8 mouse cellular contexts compared by ENCODE assay signal in genomic region chr11:94992480-94992753, GRCm38 (mm10). TPM values are rescaled to one million over a fixed set of nuclear protein-coding genes. Genes with fewer than 3 reads are reported as not detected.
DNase-seq lines count a peak whose midpoint lies in the region; ATAC-seq and TF ChIP-seq lines count a peak whose summit lies in the region.

No protein-coding gene starts in this region.

- H3K9ac ChIP-seq in lung, embryonic 14.5 days: peak overlapping the region; percentile 87
- peak overlapping the region; percentile 93 for H3K9ac ChIP-seq in embryonic facial prominence, embryonic 12.5 days
- H3K9ac ChIP-seq in intestine, embryonic 14.5 days (ENCODE audit: low read length): peak overlapping the region; percentile 86
- peak overlapping the region; percentile 98 for H3K9ac ChIP-seq in midbrain, embryonic 15.5 days

- H3K4me3 ChIP-seq in lung, embryonic 14.5 days (ENCODE audit: low read depth, low read length): peak overlapping the region; percentile 89
- peak overlapping the region; percentile 82 for H3K4me3 ChIP-seq in embryonic facial prominence, embryonic 12.5 days
- H3K4me3 ChIP-seq in intestine, embryonic 14.5 days (ENCODE audit: low read depth, low read length): peak overlapping the region; percentile 88
- peak overlapping the region; percentile 97 for H3K4me3 ChIP-seq in midbrain, embryonic 15.5 days

- 1% methylated on average over 20 of the region's 20 CpGs for WGBS in lung, embryonic 14.5 days
- 1% methylated on average over 20 of the region's 20 CpGs for WGBS in embryonic facial prominence, embryonic 12.5 days
- 2% methylated on average over 20 of the region's 20 CpGs for WGBS in intestine, embryonic 14.5 days
- WGBS in midbrain, embryonic 15.5 days: under 1% methylated on average over 20 of the region's 20 CpGs

- no peak for TF ChIP-seq CTCF in lung, embryonic 14.5 days (IDR thresholded peaks at IDR 0.05; ENCODE audit: low read depth)

- H3K4me2 ChIP-seq in lung, embryonic 14.5 days: peak overlapping the region; percentile 99
- peak overlapping the region; percentile 98 for H3K4me2 ChIP-seq in embryonic facial prominence, embryonic 12.5 days (replicated peaks)
- peak overlapping the region; percentile 98 for H3K4me2 ChIP-seq in intestine, embryonic 14.5 days (ENCODE audit: low read length)
- peak overlapping the region; percentile 98 for H3K4me2 ChIP-seq in midbrain, embryonic 15.5 days

- H3K4me1 ChIP-seq in lung, embryonic 14.5 days (ENCODE audit: insufficient read depth): peaks cover 35% of the 10 kb centered on the region
- H3K4me1 ChIP-seq in embryonic facial prominence, embryonic 12.5 days: peaks cover 69% of the 10 kb centered on the region
- H3K4me1 ChIP-seq in intestine, embryonic 14.5 days (replicated peaks; ENCODE audit: control insufficient read depth, insufficient read depth, low read length): peaks cover 57% of the 10 kb centered on the region
- peaks cover 67% of the 10 kb centered on the region for H3K4me1 ChIP-seq in midbrain, embryonic 15.5 days

- H3K27me3 ChIP-seq in lung, embryonic 14.5 days (ENCODE audit: insufficient read depth, low read length): no peaks in the 10 kb centered on the region
- no peaks in the 10 kb centered on the region for H3K27me3 ChIP-seq in embryonic facial prominence, embryonic 12.5 days
- no peaks in the 10 kb centered on the region for H3K27me3 ChIP-seq in intestine, embryonic 14.5 days (replicated peaks; ENCODE audit: control insufficient read depth, insufficient read depth, low read length)
- H3K27me3 ChIP-seq in midbrain, embryonic 15.5 days (replicated peaks): no peaks in the 10 kb centered on the region

- H3K36me3 ChIP-seq in lung, embryonic 14.5 days (ENCODE audit: insufficient read depth): peaks cover 26% of the 10 kb centered on the region
- H3K36me3 ChIP-seq in embryonic facial prominence, embryonic 12.5 days: peaks cover 13% of the 10 kb centered on the region
- H3K36me3 ChIP-seq in intestine, embryonic 14.5 days (ENCODE audit: control insufficient read depth, insufficient read depth, low read length): peaks cover 24% of the 10 kb centered on the region
- peaks cover 6% of the 10 kb centered on the region for H3K36me3 ChIP-seq in midbrain, embryonic 15.5 days (replicated peaks)

- DNase-seq in lung, embryonic 14.5 days: no peak
- no peak for DNase-seq in lung, postnatal 10 days
- no peak for DNase-seq in intestine, embryonic 14.5 days (ENCODE audit: low spot score)
- no peak for DNase-seq in T-cell, adult 2 months (ENCODE audit: low spot score)
- DNase-seq in urinary bladder, postnatal 36 days (ENCODE audit: low spot score in 2 of 2): no peak
- no peak for DNase-seq in thymus, postnatal 4 days

- ATAC-seq in lung, embryonic 14.5 days (ENCODE audit: insufficient read depth): no peak
- no peak for ATAC-seq in embryonic facial prominence, embryonic 12.5 days (ENCODE audit: insufficient number of reproducible peaks, insufficient read depth, low FRiP score, low TSS enrichment)
- no peak for ATAC-seq in intestine, embryonic 14.5 days (replicated peaks; ENCODE audit: low FRiP score, low TSS enrichment, low read depth)
- ATAC-seq in midbrain, embryonic 15.5 days (replicated peaks): no peak

- no peaks in the 10 kb centered on the region for H3K9me3 ChIP-seq in lung, embryonic 14.5 days (ENCODE audit: low read depth, low read length)
- no peaks in the 10 kb centered on the region for H3K9me3 ChIP-seq in embryonic facial prominence, embryonic 12.5 days
- no peaks in the 10 kb centered on the region for H3K9me3 ChIP-seq in intestine, embryonic 14.5 days (ENCODE audit: control insufficient read depth, low read length)
- H3K9me3 ChIP-seq in midbrain, embryonic 15.5 days: no peaks in the 10 kb centered on the region

- H3K27ac ChIP-seq in lung, embryonic 14.5 days (ENCODE audit: low read depth): peak overlapping the region; percentile 96; the same call in 1 of the 2 replicates
- peak overlapping the region; percentile 92; the same call in 1 of the 2 replicates for H3K27ac ChIP-seq in embryonic facial prominence, embryonic 12.5 days
- peak overlapping the region; percentile 81; the same call in 1 of the 2 replicates for H3K27ac ChIP-seq in intestine, embryonic 14.5 days (ENCODE audit: low read depth)
- H3K27ac ChIP-seq in midbrain, embryonic 15.5 days: peak overlapping the region; percentile 96; the same call in 1 of the 2 replicates

RNA-seq across cellular contexts. Expression of gene Ppp1r9b, which starts 1.6 kb away (rescaled TPM):
- polyA plus RNA-seq in lung, embryonic 14.5 days (2014; fragmentation: Nextera tagmentation; extraction: Ambion mirVana): 13.0 and 14.3 TPM in 2 replicates
- 14.4 TPM in 2 replicates for polyA plus RNA-seq in embryonic facial prominence, embryonic 12.5 days (2016; fragmentation: Nextera tagmentation; extraction: Ambion mirVana)
- 11.9 and 12.2 TPM in 2 replicates for polyA plus RNA-seq in intestine, embryonic 14.5 days (2014; fragmentation: Nextera tagmentation; extraction: Ambion mirVana)
- 20.5 and 22.2 TPM in 2 replicates for polyA plus RNA-seq in midbrain, embryonic 15.5 days (2015; fragmentation: Nextera tagmentation; extraction: Ambion mirVana)

RNA-seq across cellular contexts. Expression of gene Sgca, which starts 16.3 kb away (rescaled TPM):
- polyA plus RNA-seq in lung, embryonic 14.5 days (2014; fragmentation: Nextera tagmentation; extraction: Ambion mirVana): 0.35 TPM in 1 of 2 replicates, not detected in the other
- polyA plus RNA-seq in embryonic facial prominence, embryonic 12.5 days (2016; fragmentation: Nextera tagmentation; extraction: Ambion mirVana): 1.5 and 1.8 TPM in 2 replicates
- polyA plus RNA-seq in intestine, embryonic 14.5 days (2014; fragmentation: Nextera tagmentation; extraction: Ambion mirVana): 0.22 TPM in 1 of 2 replicates, not detected in the other
- not detected in 2 replicates for polyA plus RNA-seq in midbrain, embryonic 15.5 days (2015; fragmentation: Nextera tagmentation; extraction: Ambion mirVana)

RNA-seq across cellular contexts. Expression of gene Samd14, which starts 17.3 kb away (rescaled TPM):
- 22.7 and 24.5 TPM in 2 replicates for polyA plus RNA-seq in lung, embryonic 14.5 days (2014; fragmentation: Nextera tagmentation; extraction: Ambion mirVana)
- 50.3 and 50.9 TPM in 2 replicates for polyA plus RNA-seq in embryonic facial prominence, embryonic 12.5 days (2016; fragmentation: Nextera tagmentation; extraction: Ambion mirVana)
- polyA plus RNA-seq in intestine, embryonic 14.5 days (2014; fragmentation: Nextera tagmentation; extraction: Ambion mirVana): 20.3 and 22.1 TPM in 2 replicates
- polyA plus RNA-seq in midbrain, embryonic 15.5 days (2015; fragmentation: Nextera tagmentation; extraction: Ambion mirVana): 171 and 177 TPM in 2 replicates

RNA-seq across cellular contexts. Expression of gene Hils1, which starts 25.0 kb away (rescaled TPM):
- polyA plus RNA-seq in lung, embryonic 14.5 days (2014; fragmentation: Nextera tagmentation; extraction: Ambion mirVana): not detected in 2 replicates
- polyA plus RNA-seq in embryonic facial prominence, embryonic 12.5 days (2016; fragmentation: Nextera tagmentation; extraction: Ambion mirVana): not detected in 2 replicates
- polyA plus RNA-seq in intestine, embryonic 14.5 days (2014; fragmentation: Nextera tagmentation; extraction: Ambion mirVana): not detected in 2 replicates
- not detected in 2 replicates for polyA plus RNA-seq in midbrain, embryonic 15.5 days (2015; fragmentation: Nextera tagmentation; extraction: Ambion mirVana)

RNA-seq across cellular contexts. Expression of gene Pdk2, which starts 48.7 kb away (rescaled TPM):
- 24.5 and 27.4 TPM in 2 replicates for polyA plus RNA-seq in lung, embryonic 14.5 days (2014; fragmentation: Nextera tagmentation; extraction: Ambion mirVana)
- 27.5 and 30.4 TPM in 2 replicates for polyA plus RNA-seq in embryonic facial prominence, embryonic 12.5 days (2016; fragmentation: Nextera tagmentation; extraction: Ambion mirVana)
- polyA plus RNA-seq in intestine, embryonic 14.5 days (2014; fragmentation: Nextera tagmentation; extraction: Ambion mirVana): 26.4 and 29.6 TPM in 2 replicates
- polyA plus RNA-seq in midbrain, embryonic 15.5 days (2015; fragmentation: Nextera tagmentation; extraction: Ambion mirVana): 27.4 and 28.2 TPM in 2 replicates
